Mouse (Mus musculus): ENCODE measurements at regions not wholly inside any gene's neighbourhood (a gene's known extent, or its start where the extent isn't known, plus 50 kb on each side); places are given as distances from the start of the nearest gene placed in this dataset.

GRCm38 (mm10) chr10:29686982-29687381, 151.3 kb upstream of the Rspo3 start:
- 59% methylated on average over 5 of the region's 5 CpGs for WGBS

DNA sequence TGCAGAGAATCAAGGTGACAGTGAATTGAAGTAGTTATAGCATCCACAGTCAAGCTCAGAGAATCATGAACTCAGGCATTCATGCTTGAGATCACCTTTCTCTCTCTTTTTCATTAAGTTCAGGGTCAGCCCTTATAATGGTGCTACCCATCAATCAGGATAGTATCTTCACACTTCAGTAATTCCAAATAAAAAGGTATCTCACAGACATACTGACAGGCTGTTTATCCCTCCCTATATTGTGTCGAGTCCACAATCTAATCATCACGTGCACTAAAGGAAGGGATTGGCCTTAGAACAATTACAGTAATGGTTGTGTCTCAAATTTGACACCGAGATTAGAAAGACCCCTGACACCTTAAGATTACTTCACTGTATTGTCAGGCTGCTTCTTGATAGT, 138.7 kb upstream of the Rspo3 start:
- 51% methylated on average over 3 of the region's 3 CpGs for WGBS
- Histone ChIP-seq H3K9me3 (ENCODE audit: control insufficient read depth) (no peaks in the 10 kb centered on the region), H3K36me3 (ENCODE audit: control insufficient read depth, insufficient read depth) (no peaks in the 10 kb centered on the region), H3K27me3 (replicated peaks; ENCODE audit: control insufficient read depth, insufficient read depth, low read length) (no peaks in the 10 kb centered on the region), H3K9ac (ENCODE audit: low read depth, low read length) (no peak overlapping the region), H3K4me2 (replicated peaks; ENCODE audit: low read depth) (no peak overlapping the region), H3K4me1 (replicated peaks; ENCODE audit: control insufficient read depth, insufficient read depth, low read length) (no peaks in the 10 kb centered on the region), H3K27ac (ENCODE audit: low read depth, low read length) (no peak overlapping the region), H3K4me3 (ENCODE audit: low read depth, low read length) (no peak overlapping the region)
- no peak for TF ChIP-seq CTCF (IDR thresholded peaks at IDR 0.05; ENCODE audit: low read depth)
- no peak for ATAC-seq

More at GRCm38 (mm10) chr10:29686982-29687381, 151.3 kb upstream of the Rspo3 start:
- no peak for ATAC-seq
- Histone ChIP-seq H3K4me3 (ENCODE audit: low read depth, low read length) (no peak overlapping the region), H3K27me3 (replicated peaks; ENCODE audit: control insufficient read depth, insufficient read depth, low read length) (no peaks in the 10 kb centered on the region), H3K27ac (ENCODE audit: low read depth, low read length) (no peak overlapping the region), H3K9me3 (ENCODE audit: control insufficient read depth) (no peaks in the 10 kb centered on the region), H3K9ac (ENCODE audit: low read depth, low read length) (no peak overlapping the region), H3K4me2 (replicated peaks; ENCODE audit: low read depth) (no peak overlapping the region), H3K36me3 (ENCODE audit: control insufficient read depth, insufficient read depth) (no peaks in the 10 kb centered on the region), H3K4me1 (replicated peaks; ENCODE audit: control insufficient read depth, insufficient read depth, low read length) (no peaks in the 10 kb centered on the region)
- no peak for TF ChIP-seq CTCF (IDR thresholded peaks at IDR 0.05; ENCODE audit: low read depth)

DNA sequence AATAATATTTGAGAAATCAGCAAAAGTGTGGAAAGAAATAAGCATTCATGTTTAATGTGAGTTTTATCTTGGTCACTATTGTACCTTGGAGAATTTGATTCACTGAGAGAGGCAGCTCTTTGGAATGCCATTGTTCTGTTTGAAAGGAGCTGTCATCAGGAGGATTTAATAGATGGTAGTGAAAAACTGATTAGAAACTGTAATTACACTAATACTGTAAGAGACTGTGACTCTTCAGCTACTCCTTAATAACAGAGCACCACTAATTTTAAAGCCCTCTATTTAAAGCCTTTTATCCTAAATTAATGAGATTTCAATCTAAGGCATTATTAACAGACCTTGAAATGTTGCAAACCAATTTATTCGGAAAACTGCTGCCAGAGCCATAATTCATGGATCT, 126.1 kb upstream of the Rspo3 start:
- Histone ChIP-seq H3K27me3 (replicated peaks; ENCODE audit: control insufficient read depth, insufficient read depth, low read length) (no peaks in the 10 kb centered on the region), H3K9ac (ENCODE audit: low read depth, low read length) (no peak overlapping the region), H3K4me2 (replicated peaks; ENCODE audit: low read depth) (no peak overlapping the region), H3K27ac (ENCODE audit: low read depth, low read length) (no peak overlapping the region), H3K4me1 (replicated peaks; ENCODE audit: control insufficient read depth, insufficient read depth, low read length) (no peaks in the 10 kb centered on the region), H3K9me3 (ENCODE audit: control insufficient read depth) (no peaks in the 10 kb centered on the region), H3K36me3 (ENCODE audit: control insufficient read depth, insufficient read depth) (no peaks in the 10 kb centered on the region), H3K4me3 (ENCODE audit: low read depth, low read length) (no peak overlapping the region)
- TF ChIP-seq CTCF (IDR thresholded peaks at IDR 0.05; ENCODE audit: low read depth), result no peak
- whole genome bisulfite sequencing, result 76% methylated on average over 1 of the region's 1 CpGs
- no peak for ATAC-seq

- Histone ChIP-seq H3K27ac (ENCODE audit: low read depth, low read length) (no peak overlapping the region), H3K9ac (ENCODE audit: low read depth, low read length) (no peak overlapping the region), H3K27me3 (replicated peaks; ENCODE audit: control insufficient read depth, insufficient read depth, low read length) (no peaks in the 10 kb centered on the region), H3K4me3 (ENCODE audit: low read depth, low read length) (no peak overlapping the region), H3K9me3 (ENCODE audit: control insufficient read depth) (no peaks in the 10 kb centered on the region), H3K4me1 (replicated peaks; ENCODE audit: control insufficient read depth, insufficient read depth, low read length) (no peaks in the 10 kb centered on the region), H3K4me2 (replicated peaks; ENCODE audit: low read depth) (no peak overlapping the region), H3K36me3 (ENCODE audit: control insufficient read depth, insufficient read depth) (no peaks in the 10 kb centered on the region)
- 80% methylated on average over 1 of the region's 1 CpGs for WGBS
- ATAC-seq, result no peak
- no peak for TF ChIP-seq CTCF (IDR thresholded peaks at IDR 0.05; ENCODE audit: low read depth)
These were observed 104.6 kb upstream of the Rspo3 start for GRCm38 (mm10) chr10:29640249-29640648.

GRCm38 (mm10) chr10:29635828-29636227, 100.2 kb upstream of the Rspo3 start:
- no peak overlapping the region for H3K4me3 ChIP-seq (ENCODE audit: low read depth, low read length)
- H3K36me3 ChIP-seq (ENCODE audit: control insufficient read depth, insufficient read depth), result no peaks in the 10 kb centered on the region
- no peak for TF ChIP-seq CTCF (IDR thresholded peaks at IDR 0.05; ENCODE audit: low read depth)
- H3K27me3 ChIP-seq (replicated peaks; ENCODE audit: control insufficient read depth, insufficient read depth, low read length), result no peaks in the 10 kb centered on the region
- 22% methylated on average over 5 of the region's 5 CpGs for WGBS
- no peak overlapping the region for H3K4me2 ChIP-seq (replicated peaks; ENCODE audit: low read depth)
- H3K9ac ChIP-seq (ENCODE audit: low read depth, low read length), result no peak overlapping the region
- no peaks in the 10 kb centered on the region for H3K9me3 ChIP-seq (ENCODE audit: control insufficient read depth)
- no peak overlapping the region for H3K27ac ChIP-seq (ENCODE audit: low read depth, low read length)
- no peaks in the 10 kb centered on the region for H3K4me1 ChIP-seq (replicated peaks; ENCODE audit: control insufficient read depth, insufficient read depth, low read length)
- ATAC-seq, result no peak

- Histone ChIP-seq H3K4me1 (replicated peaks; ENCODE audit: control insufficient read depth, insufficient read depth, low read length) (no peaks in the 10 kb centered on the region), H3K9me3 (ENCODE audit: control insufficient read depth) (no peaks in the 10 kb centered on the region), H3K4me2 (replicated peaks; ENCODE audit: low read depth) (no peak overlapping the region), H3K27me3 (replicated peaks; ENCODE audit: control insufficient read depth, insufficient read depth, low read length) (no peaks in the 10 kb centered on the region), H3K9ac (ENCODE audit: low read depth, low read length) (no peak overlapping the region), H3K4me3 (ENCODE audit: low read depth, low read length) (no peak overlapping the region), H3K27ac (ENCODE audit: low read depth, low read length) (no peak overlapping the region), H3K36me3 (ENCODE audit: control insufficient read depth, insufficient read depth) (no peaks in the 10 kb centered on the region)
- no peak for TF ChIP-seq CTCF (IDR thresholded peaks at IDR 0.05; ENCODE audit: low read depth)
- no peak for ATAC-seq
- 10% methylated on average over 4 of the region's 4 CpGs for WGBS
These were observed 59.8 kb upstream of the Rspo3 start for GRCm38 (mm10) chr10:29595455-29595854.

DNA sequence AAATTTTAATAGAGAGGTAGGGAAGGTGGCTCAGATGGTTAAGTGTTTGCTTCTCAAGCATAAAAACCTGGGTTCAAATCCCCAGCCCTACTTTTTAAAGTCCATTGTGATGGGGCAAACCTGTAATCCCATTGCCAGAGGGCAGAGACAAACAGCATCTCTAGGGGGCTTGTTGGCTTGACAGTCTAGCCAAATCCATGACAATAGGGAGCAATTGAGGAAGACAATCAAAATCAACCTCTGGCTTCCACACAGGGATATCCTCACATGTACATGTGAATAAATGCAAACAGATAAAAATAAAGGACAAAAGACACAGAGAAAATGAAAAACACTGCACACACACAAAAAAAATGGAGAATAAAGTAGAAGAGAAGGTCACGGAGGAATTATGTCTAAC, 59.3 kb upstream of the Rspo3 start:
- no peaks in the 10 kb centered on the region for H3K27me3 ChIP-seq (replicated peaks; ENCODE audit: control insufficient read depth, insufficient read depth, low read length)
- no peak for ATAC-seq
- H3K36me3 ChIP-seq (ENCODE audit: control insufficient read depth, insufficient read depth), result no peaks in the 10 kb centered on the region
- no peak overlapping the region for H3K4me3 ChIP-seq (ENCODE audit: low read depth, low read length)
- 23% methylated on average over 1 of the region's 1 CpGs for WGBS
- no peaks in the 10 kb centered on the region for H3K9me3 ChIP-seq (ENCODE audit: control insufficient read depth)
- no peak for TF ChIP-seq CTCF (IDR thresholded peaks at IDR 0.05; ENCODE audit: low read depth)
- no peak overlapping the region for H3K4me2 ChIP-seq (replicated peaks; ENCODE audit: low read depth)
- no peak overlapping the region for H3K27ac ChIP-seq (ENCODE audit: low read depth, low read length)
- H3K9ac ChIP-seq (ENCODE audit: low read depth, low read length), result no peak overlapping the region
- H3K4me1 ChIP-seq (replicated peaks; ENCODE audit: control insufficient read depth, insufficient read depth, low read length), result no peaks in the 10 kb centered on the region

Data from intestine, postnatal 0 days (tissue).